Comparison of ENCODE assay signal across 14 mouse cellular contexts in the genomic region with DNA sequence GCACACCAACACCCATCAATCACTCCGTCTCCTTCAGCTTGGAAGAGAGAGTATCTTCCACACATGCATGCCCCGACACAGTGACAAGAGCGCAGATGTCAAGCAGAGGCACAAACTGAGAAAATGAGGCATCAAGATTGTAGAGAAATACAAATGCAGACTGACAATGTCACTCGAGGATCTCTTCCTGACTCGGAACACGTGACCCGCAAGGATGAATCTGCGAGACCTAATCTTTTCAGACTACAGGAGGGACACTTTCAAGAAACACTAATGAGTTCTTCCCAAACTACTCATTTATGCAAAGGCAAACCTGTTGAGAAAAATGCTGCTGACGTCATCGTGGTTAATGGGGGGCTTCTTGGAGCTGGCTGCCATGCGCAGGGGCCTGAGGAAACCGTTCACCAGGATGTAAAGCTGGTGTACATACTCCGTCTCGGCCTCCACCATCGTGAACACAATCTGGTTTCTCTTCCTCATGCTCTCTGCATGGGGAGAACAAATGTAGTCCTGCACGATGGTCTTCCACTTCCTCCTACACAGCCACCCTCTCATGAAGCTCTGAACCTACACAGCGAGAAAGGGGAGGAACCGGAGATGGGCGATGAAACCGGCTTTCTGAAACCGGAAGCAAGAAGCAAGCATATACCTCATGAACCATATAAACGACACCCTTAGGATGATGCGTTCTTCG.
DNase-seq lines count a peak whose midpoint lies in the region; ATAC-seq and TF ChIP-seq lines count a peak whose summit lies in the region.
"Had no signal": no experiment of that assay in that cellular context is flagged by ENCODE, and none has a peak within 500 bp of the region (broad histone marks: within the 10 kb centered on the region; RNA-seq: fewer than 3 reads in every experiment).

No protein-coding gene starts in this region.

- peak overlapping the region; percentile 31 for H3K4me3 ChIP-seq in testis, adult 2 months (ENCODE audit: control insufficient read depth, low read depth, low read length)
- H3K4me3 ChIP-seq: embryonic facial prominence, embryonic 15.5 days; liver, embryonic 15.5 days had no signal

- ATAC-seq in inflammation-experienced regulatory T-cells, adult 6 months: peak; percentile 88
- ATAC-seq in frontal cortex, adult (ENCODE audit: low TSS enrichment): no peak
- ATAC-seq: forebrain, postnatal 0 days; intestine, embryonic 16.5 days had no signal

- H3K27ac ChIP-seq in testis, adult 2 months (ENCODE audit: control insufficient read depth, insufficient read depth, low read depth, low read length): no peak overlapping the region
- H3K27ac ChIP-seq: embryonic facial prominence, embryonic 15.5 days; liver, embryonic 15.5 days had no signal

- no peak for TF ChIP-seq CTCF in testis, adult 2 months (IDR thresholded peaks at IDR 0.05; ENCODE audit: control insufficient read depth, insufficient read depth, insufficient replicate concordance, low read depth, low read length)

- H3K36me3 ChIP-seq in testis, adult 2 months (ENCODE audit: control insufficient read depth, insufficient read depth, low read length): no peaks in the 10 kb centered on the region
- H3K36me3 ChIP-seq: embryonic facial prominence, embryonic 15.5 days; liver, embryonic 15.5 days had no signal

- no peaks in the 10 kb centered on the region; the same call in 1 of the 2 replicates for H3K4me1 ChIP-seq in testis, adult 2 months (ENCODE audit: control insufficient read depth, insufficient read depth, low read length)
- H3K4me1 ChIP-seq: embryonic facial prominence, embryonic 15.5 days; liver, embryonic 15.5 days had no signal

- TF ChIP-seq POLR2A in testis, adult 2 months (IDR thresholded peaks at IDR 0.05; ENCODE audit: control insufficient read depth, low read depth, low read length): no peak

- no peaks in the 10 kb centered on the region for H3K27me3 ChIP-seq in testis, adult 2 months (ENCODE audit: control insufficient read depth, insufficient read depth, low read length)
- H3K27me3 ChIP-seq: embryonic facial prominence, embryonic 15.5 days; liver, embryonic 15.5 days had no signal

- DNase-seq in testis, postnatal 14 days (ENCODE audit: low spot score): no peak
- DNase-seq in spleen, postnatal 10 days (ENCODE audit: low spot score in 2 of 2): peak; percentile 7 to 46
- no peak for DNase-seq in frontal cortex, postnatal 10 days (ENCODE audit: low spot score in 2 of 2)
- no peak for DNase-seq in adrenal gland, postnatal 36 days
- no peak for DNase-seq in left cerebral cortex, adult 8-10 months (ENCODE audit: low spot score in 2 of 2)
- DNase-seq: cerebellum, postnatal 36 days; forebrain, postnatal 0 days; right cerebral cortex, postnatal 14 days had no signal

Comparison
In these comparisons a context has a peak if more than half of its experiments do, and no peak if none do; other contexts are left out.
1. DNase-seq: peak in spleen, postnatal 10 days (2 of 2); none in testis, postnatal 14 days (single experiment), frontal cortex, postnatal 10 days (0 of 2), adrenal gland, postnatal 36 days (0 of 2) and left cerebral cortex, adult 8-10 months (0 of 2).